Mouse (Mus musculus): ENCODE results near the gene Orm1. TPM values are rescaled to one million over a fixed set of nuclear protein-coding genes. Genes with fewer than 3 reads are reported as not detected.

Orm1 gene
- polyA plus RNA-seq, 1 experiment from 2014 or later = 2.5 TPM

- Histone ChIP-seq H3K36me3 (ENCODE audit: control insufficient read depth, insufficient read depth, low read length) (peaks cover 69% of the 10 kb centered on the region), H3K4me2 (ENCODE audit: low read depth, low read length) (no peak overlapping the region), H3K27me3 (replicated peaks; ENCODE audit: control insufficient read depth, insufficient read depth, low read length) (no peaks in the 10 kb centered on the region), H3K9me3 (ENCODE audit: control insufficient read depth, low read length) (no peaks in the 10 kb centered on the region), H3K4me1 (ENCODE audit: control insufficient read depth, insufficient read depth, low read length) (no peaks in the 10 kb centered on the region), H3K4me3 (ENCODE audit: low read depth, low read length) (no peak overlapping the region), H3K9ac (ENCODE audit: low read depth, low read length) (no peak overlapping the region), H3K27ac (replicated peaks; ENCODE audit: low read depth, low read length) (no peak overlapping the region)
- 91% methylated on average over 4 of the region's 4 CpGs for WGBS
- no peak for DNase-seq (ENCODE audit: low spot score)
- no peak for ATAC-seq (ENCODE audit: low read depth)
Measured at GRCm38 (mm10) chr4:63384262-63384661, 39.9 kb downstream of the Orm1 start.

DNA sequence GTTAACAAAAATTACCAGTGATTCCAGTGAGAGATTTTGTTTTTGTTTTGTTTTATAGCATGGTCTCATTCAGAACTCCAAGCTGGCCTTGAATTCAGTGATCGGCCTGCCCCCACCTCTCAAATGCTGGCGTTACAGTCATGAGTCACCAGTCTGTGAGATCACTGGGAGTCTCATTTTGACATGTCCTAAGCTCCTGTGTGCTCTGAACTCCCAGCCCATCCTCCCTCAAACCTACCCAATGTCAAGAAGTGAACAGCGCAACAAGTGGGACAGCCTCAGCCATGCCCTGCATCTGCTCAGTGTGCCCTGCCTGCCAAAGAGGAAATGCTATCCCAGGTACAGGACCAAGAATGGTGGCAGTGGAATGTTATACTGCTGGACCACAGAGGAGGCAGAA, 40.9 kb downstream of the Orm1 start:
- DNase-seq (ENCODE audit: low spot score) (no peak), ATAC-seq (ENCODE audit: low read depth) (no peak)
- 90% methylated on average over 3 of the region's 3 CpGs for WGBS
- Histone ChIP-seq H3K4me2 (ENCODE audit: low read depth, low read length) (no peak overlapping the region), H3K27ac (replicated peaks; ENCODE audit: low read depth, low read length) (no peak overlapping the region), H3K9ac (ENCODE audit: low read depth, low read length) (no peak overlapping the region), H3K27me3 (replicated peaks; ENCODE audit: control insufficient read depth, insufficient read depth, low read length) (no peaks in the 10 kb centered on the region), H3K4me3 (ENCODE audit: low read depth, low read length) (no peak overlapping the region), H3K9me3 (ENCODE audit: control insufficient read depth, low read length) (no peaks in the 10 kb centered on the region), H3K4me1 (ENCODE audit: control insufficient read depth, insufficient read depth, low read length) (no peaks in the 10 kb centered on the region), H3K36me3 (ENCODE audit: control insufficient read depth, insufficient read depth, low read length) (peaks cover 59% of the 10 kb centered on the region)

DNA sequence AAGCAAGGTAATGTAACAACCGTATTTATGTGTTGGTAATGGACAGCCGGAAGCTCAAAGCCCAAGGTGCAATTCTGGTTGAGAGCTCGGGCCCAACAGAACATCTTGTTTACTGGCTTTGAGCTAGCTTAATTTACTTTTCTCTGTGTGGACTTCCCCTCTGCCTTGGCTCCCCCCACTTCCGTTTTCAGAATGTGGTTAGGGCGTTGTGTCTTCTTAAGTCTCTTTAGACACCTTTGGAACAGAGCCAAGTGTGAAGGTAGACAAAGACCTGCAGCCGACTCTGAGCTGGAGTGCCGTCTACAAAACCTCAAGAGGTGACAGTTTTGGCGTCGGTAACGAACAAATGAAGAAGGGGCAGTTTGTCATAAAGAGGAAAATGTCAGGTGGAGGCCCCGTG, 41.4 kb downstream of the Orm1 start:
- no peaks in the 10 kb centered on the region for H3K9me3 ChIP-seq (ENCODE audit: control insufficient read depth, low read length)
- H3K27me3 ChIP-seq (replicated peaks; ENCODE audit: control insufficient read depth, insufficient read depth, low read length) = no peaks in the 10 kb centered on the region
- peak; percentile 44 for DNase-seq (ENCODE audit: low spot score)
- no peak overlapping the region for H3K4me2 ChIP-seq (ENCODE audit: low read depth, low read length)
- H3K9ac ChIP-seq (ENCODE audit: low read depth, low read length) = no peak overlapping the region
- 74% methylated on average over 11 of the region's 11 CpGs for WGBS
- H3K4me1 ChIP-seq (ENCODE audit: control insufficient read depth, insufficient read depth, low read length) = no peaks in the 10 kb centered on the region
- H3K4me3 ChIP-seq (ENCODE audit: low read depth, low read length) = no peak overlapping the region
- no peak overlapping the region for H3K27ac ChIP-seq (replicated peaks; ENCODE audit: low read depth, low read length)
- peaks cover 59% of the 10 kb centered on the region for H3K36me3 ChIP-seq (ENCODE audit: control insufficient read depth, insufficient read depth, low read length)
- no peak for ATAC-seq (ENCODE audit: low read depth)

- H3K9me3 ChIP-seq (ENCODE audit: control insufficient read depth, low read length) = no peaks in the 10 kb centered on the region
- WGBS = 85% methylated on average over 6 of the region's 6 CpGs
- H3K4me2 ChIP-seq (ENCODE audit: low read depth, low read length) = no peak overlapping the region
- DNase-seq (ENCODE audit: low spot score) (no peak), ATAC-seq (ENCODE audit: low read depth) (no peak)
- H3K27ac ChIP-seq (replicated peaks; ENCODE audit: low read depth, low read length) = no peak overlapping the region
- peaks cover 42% of the 10 kb centered on the region for H3K36me3 ChIP-seq (ENCODE audit: control insufficient read depth, insufficient read depth, low read length)
- H3K4me3 ChIP-seq (ENCODE audit: low read depth, low read length) = no peak overlapping the region
- no peaks in the 10 kb centered on the region for H3K27me3 ChIP-seq (replicated peaks; ENCODE audit: control insufficient read depth, insufficient read depth, low read length)
- no peak overlapping the region for H3K9ac ChIP-seq (ENCODE audit: low read depth, low read length)
- no peaks in the 10 kb centered on the region for H3K4me1 ChIP-seq (ENCODE audit: control insufficient read depth, insufficient read depth, low read length)
Measured at GRCm38 (mm10) chr4:63388029-63388428, 43.7 kb downstream of the Orm1 start.

DNA sequence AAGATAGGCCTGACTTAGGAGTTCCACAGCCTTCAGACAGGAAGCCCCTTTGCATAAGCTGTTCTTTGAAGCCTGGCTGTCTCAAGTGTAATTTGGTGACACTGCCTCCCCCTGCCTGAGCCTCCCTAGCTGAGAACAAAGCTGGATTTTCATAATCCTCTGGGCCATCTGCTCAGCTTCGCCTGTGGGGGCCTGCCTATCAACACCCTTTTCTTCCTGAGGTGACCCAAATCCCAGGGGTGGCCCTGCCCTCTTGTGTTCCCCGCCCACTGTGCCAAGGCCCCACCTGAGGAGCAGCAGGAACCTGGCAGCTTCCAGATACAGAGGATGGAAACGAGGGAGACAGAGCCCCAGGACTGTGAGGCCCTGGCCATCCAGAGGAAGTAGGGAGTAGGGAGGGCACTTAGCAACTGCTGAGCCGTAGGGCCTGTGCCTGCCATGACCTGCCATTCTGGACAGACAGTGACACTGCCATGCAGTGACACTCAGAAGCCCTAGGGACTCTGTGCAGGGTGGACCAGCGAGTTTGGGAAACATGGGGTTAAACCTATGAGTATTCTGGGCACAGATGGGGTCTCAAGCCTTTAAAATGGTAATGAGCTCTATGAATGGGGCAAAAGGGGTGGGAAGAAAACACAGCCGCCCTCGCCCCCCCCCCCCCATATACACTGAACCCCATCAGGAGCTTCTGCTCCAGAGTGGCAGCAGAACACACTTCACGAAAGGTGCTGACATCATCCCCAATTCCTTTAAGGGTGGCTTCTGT, 44.9 kb downstream of the Orm1 start:
- Histone ChIP-seq H3K4me2 (ENCODE audit: low read depth, low read length) (no peak overlapping the region), H3K9ac (ENCODE audit: low read depth, low read length) (0 out of 2 replicates have a peak overlapping the region, but pooled peaks have one; percentile 19), H3K9me3 (ENCODE audit: control insufficient read depth, low read length) (no peaks in the 10 kb centered on the region), H3K4me1 (ENCODE audit: control insufficient read depth, insufficient read depth, low read length) (no peaks in the 10 kb centered on the region), H3K27ac (replicated peaks; ENCODE audit: low read depth, low read length) (no peak overlapping the region), H3K4me3 (ENCODE audit: low read depth, low read length) (no peak overlapping the region), H3K27me3 (replicated peaks; ENCODE audit: control insufficient read depth, insufficient read depth, low read length) (no peaks in the 10 kb centered on the region), H3K36me3 (ENCODE audit: control insufficient read depth, insufficient read depth, low read length) (peaks cover 40% of the 10 kb centered on the region)
- WGBS = 38% methylated on average over 8 of the region's 8 CpGs
- peak; percentile 79; the same call in 1 of the 2 replicates for ATAC-seq (ENCODE audit: low read depth)
- peak; percentile 71 for DNase-seq (ENCODE audit: low spot score)

- Histone ChIP-seq H3K27ac (replicated peaks; ENCODE audit: low read depth, low read length) (0 out of 2 replicates have a peak overlapping the region, but pooled peaks have one; percentile 21), H3K9ac (ENCODE audit: low read depth, low read length) (no peak overlapping the region), H3K4me2 (ENCODE audit: low read depth, low read length) (no peak overlapping the region), H3K4me3 (ENCODE audit: low read depth, low read length) (no peak overlapping the region), H3K9me3 (ENCODE audit: control insufficient read depth, low read length) (no peaks in the 10 kb centered on the region), H3K27me3 (replicated peaks; ENCODE audit: control insufficient read depth, insufficient read depth, low read length) (no peaks in the 10 kb centered on the region), H3K36me3 (ENCODE audit: control insufficient read depth, insufficient read depth, low read length) (peaks cover 44% of the 10 kb centered on the region), H3K4me1 (ENCODE audit: control insufficient read depth, insufficient read depth, low read length) (no peaks in the 10 kb centered on the region)
- ATAC-seq (ENCODE audit: low read depth) (no peak), DNase-seq (ENCODE audit: low spot score) (no peak)
- 66% methylated on average over 11 of the region's 11 CpGs for WGBS
Measured at GRCm38 (mm10) chr4:63389887-63390528, 45.6 kb downstream of the Orm1 start.

DNA sequence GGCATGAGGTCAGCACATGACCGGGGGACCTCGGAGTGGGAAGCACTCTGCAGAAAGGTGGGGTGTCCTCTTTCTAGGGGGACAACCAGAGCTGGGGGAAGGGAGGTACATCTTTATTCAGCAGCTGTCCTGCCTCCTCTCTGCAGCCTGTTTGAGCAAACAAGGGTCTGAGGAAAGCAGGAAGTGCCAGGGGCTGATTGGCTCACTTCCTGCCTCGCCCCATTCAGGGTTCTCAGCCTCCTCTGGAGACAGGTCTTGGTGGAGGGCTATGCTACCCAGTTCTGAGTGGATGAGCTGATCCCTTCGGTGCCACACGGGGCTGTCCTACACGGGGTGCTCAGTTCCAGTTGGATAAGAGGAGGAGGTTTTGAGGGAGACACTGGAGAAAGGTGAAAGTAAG, 47.0 kb downstream of the Orm1 start:
- no peaks in the 10 kb centered on the region for H3K9me3 ChIP-seq (ENCODE audit: control insufficient read depth, low read length)
- no peak overlapping the region for H3K9ac ChIP-seq (ENCODE audit: low read depth, low read length)
- no peaks in the 10 kb centered on the region for H3K4me1 ChIP-seq (ENCODE audit: control insufficient read depth, insufficient read depth, low read length)
- H3K36me3 ChIP-seq (ENCODE audit: control insufficient read depth, insufficient read depth, low read length) = peaks cover 41% of the 10 kb centered on the region
- H3K4me2 ChIP-seq (ENCODE audit: low read depth, low read length) = no peak overlapping the region
- H3K27me3 ChIP-seq (replicated peaks; ENCODE audit: control insufficient read depth, insufficient read depth, low read length) = no peaks in the 10 kb centered on the region
- ATAC-seq (ENCODE audit: low read depth) (no peak), DNase-seq (ENCODE audit: low spot score) (no peak)
- 74% methylated on average over 6 of the region's 6 CpGs for WGBS
- H3K27ac ChIP-seq (replicated peaks; ENCODE audit: low read depth, low read length) = no peak overlapping the region
- no peak overlapping the region for H3K4me3 ChIP-seq (ENCODE audit: low read depth, low read length)

Measured in embryonic facial prominence, embryonic 14.5 days (tissue).